Mouse (Mus musculus): ENCODE data around the gene Anxa5.

Anxa5 gene

GRCm38 (mm10) chr3:36488367-36488766 lies 12.7 kb upstream of the Anxa5 start:
- DNase-seq: no peak

- DNase-seq: no peak
Observed at GRCm38 (mm10) chr3:36486881-36487280, 11.2 kb upstream of the Anxa5 start.

DNA sequence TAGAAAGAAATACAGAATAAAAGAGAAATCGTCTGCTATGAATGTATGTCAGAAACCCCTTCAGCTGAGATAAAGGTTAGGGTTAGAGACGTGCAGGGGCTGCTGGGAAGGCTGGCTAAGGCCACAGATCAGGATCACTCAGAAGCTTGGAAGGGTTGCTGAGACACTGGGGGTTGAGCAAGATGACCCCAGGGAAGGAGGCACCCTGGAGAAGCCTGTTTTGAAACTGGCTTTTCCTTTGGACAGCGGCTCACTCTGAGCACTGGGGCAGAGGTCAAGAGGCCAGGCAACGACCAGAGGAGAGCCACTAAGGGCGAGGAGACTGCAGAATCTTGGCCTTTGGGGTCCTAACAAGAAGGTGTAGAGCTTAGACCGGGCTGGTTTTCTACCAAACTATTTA lies 10.5 kb upstream of the Anxa5 start:
- DNase-seq: no peak

DNA sequence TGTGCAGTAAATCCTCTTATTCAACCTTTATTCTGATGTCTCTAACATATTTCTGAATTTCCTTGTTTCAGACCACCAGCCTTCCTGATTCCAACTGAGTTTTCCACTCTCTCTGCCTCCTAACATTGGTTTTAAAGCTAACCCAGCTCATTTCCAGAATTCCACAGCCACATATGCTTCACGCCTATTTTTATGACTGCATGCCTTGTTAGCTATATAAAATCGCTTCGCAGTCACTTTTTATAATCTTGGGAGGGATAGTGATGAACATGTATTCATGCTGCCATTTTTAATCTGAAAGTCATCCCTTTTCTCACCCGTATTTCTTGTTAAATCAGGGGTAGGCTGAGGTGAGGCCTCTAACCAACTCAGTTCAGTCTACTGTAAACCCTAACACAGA lies 8.6 kb upstream of the Anxa5 start:
- no peak for DNase-seq

GRCm38 (mm10) chr3:36482940-36483339 lies 7.2 kb upstream of the Anxa5 start:
- DNase-seq: no peak

DNA sequence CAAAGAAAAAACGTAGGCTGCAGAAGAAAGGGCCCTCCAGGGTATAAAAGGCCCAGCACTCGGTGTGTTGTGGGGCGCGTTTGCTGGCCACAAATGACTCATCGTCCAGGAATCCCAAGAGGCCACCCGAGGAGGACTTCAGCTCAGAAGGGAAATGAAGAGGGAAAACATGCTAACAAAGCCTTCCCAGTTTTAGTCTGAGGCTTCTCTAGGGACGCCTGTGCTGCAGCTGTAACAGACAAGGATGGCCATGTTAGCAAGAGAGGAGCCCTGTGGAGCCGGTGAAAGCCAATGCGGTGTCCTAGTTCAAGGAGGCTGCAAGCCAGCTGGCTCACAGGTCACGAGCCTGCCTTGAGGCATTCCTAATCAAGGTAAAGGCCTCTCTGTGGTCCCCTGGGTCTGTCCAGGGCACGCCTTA lies 6.1 kb upstream of the Anxa5 start:
- peak; percentile 10 for DNase-seq

- DNase-seq: no peak
Observed at GRCm38 (mm10) chr3:36480486-36480885, 4.8 kb upstream of the Anxa5 start.

- no peak for DNase-seq
Observed at GRCm38 (mm10) chr3:36478776-36479175, 3.1 kb upstream of the Anxa5 start.

DNA sequence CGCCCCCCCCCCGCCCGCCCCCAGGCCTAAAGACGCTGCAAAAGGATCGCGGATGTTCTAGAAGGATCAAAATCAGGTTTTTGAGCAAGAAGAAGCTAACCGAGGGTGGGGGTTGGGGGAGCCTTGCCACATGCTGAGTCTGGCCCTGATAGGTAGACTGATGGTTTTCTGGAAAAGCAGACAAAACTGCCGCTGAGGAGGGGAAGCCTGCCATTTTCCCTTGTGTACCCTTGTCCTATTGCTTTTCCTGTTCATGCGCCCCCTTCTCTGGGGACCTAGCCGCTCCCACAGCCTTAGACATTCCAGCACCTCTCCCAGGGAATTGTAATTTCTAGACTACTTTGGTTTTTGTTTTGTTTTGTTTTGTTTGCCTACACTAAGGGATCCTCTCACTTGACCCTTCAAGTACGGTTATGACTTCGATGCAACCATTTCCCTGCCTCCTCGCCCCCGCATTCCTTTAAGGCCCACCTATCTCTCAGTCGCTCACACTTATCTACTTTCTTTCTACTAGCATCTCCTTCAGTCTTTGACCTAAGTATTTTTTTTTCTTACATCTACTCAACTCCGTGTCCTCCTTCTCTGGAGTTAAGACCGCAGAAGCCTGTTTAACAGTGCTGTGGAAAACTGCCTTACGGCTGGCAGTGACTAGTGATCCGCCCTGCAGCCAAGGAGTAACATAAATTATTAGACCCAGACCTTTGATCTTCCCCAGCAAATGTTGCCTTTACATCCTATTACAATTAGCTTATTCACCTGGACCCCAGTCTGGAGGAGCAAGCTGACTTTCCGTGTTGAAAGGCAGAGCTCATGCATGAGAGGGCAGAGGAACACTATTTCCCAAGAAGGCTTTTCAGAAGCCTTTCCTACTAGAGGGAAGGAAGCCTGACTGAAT lies 814 bp upstream of the Anxa5 start:
- peak; percentile 11 for DNase-seq

DNA sequence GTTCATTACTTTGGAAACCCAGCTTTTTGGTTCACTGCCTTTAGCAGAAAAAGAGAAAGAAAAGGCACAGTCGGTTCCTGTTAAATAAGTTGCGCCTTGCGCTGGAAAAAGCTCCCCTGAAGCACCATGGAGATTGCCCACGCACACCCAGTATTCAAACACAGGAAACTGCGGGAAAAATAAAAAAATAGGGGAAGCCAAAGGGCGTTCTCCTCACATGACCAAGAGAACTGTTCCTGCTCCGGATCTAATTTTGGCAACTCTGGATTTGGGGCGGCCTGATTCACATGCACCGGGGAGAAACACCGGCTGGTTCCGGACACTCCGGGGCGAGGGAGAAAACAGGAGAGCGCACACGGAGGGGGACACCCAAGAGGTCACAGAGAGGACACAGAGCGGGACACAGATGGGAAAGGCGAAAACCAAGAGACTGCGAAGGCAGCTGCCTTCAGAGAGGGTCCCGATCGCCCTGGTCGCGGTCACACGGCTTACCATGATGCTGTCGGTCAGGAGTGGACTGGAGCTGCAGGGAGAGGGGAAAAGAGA lies 683 bp downstream of the Anxa5 start:
- no peak for DNase-seq

- no peak for DNase-seq
Observed at GRCm38 (mm10) chr3:36474421-36474820, 1.3 kb downstream of the Anxa5 start.

DNA sequence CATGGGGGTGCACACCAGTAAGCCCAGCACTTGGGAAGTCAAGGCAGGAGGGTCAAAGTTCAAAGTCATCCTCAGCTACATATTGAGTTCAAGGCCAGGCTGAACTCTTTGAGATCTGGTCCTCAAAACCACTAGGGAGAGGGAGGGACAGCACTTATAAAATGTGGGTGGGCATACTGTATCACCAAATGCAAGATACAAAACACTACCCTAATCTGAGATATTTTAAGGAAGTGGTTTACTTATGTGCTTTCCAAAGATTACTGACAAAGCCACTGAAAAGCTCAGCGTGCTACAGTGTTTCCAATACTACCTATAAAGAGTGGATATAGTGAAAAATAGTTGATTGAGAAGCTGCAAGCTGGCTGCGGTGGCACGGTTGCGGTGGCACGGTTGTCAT lies 2.5 kb downstream of the Anxa5 start:
- DNase-seq: no peak

- no peak for DNase-seq
Observed at GRCm38 (mm10) chr3:36471856-36472255, 3.8 kb downstream of the Anxa5 start.

DNA sequence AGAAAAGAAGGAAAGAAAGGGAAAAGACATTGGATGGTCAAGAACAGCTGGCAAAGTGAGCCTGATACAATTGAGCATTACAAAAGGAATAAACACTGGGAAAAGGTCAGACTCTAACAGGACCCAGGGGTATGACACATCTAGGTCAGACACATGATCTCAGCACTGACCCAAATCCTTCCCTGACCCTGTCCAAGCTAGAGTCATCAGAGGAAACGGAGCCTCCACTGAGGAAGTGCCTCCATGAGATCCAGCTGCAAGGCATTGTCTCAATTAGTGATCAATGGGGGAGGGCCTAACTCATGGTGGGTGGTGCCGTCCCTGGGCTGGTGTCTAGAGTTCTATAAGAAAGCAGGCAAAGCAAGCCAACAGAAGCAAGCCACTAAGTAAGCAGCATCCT lies 6.8 kb downstream of the Anxa5 start:
- no peak for DNase-seq

GRCm38 (mm10) chr3:36467632-36468031 lies 8.1 kb downstream of the Anxa5 start:
- DNase-seq: no peak

GRCm38 (mm10) chr3:36465538-36465937 lies 10.2 kb downstream of the Anxa5 start:
- DNase-seq: no peak

- no peak for DNase-seq
Observed at GRCm38 (mm10) chr3:36462348-36462747, 13.3 kb downstream of the Anxa5 start.

GRCm38 (mm10) chr3:36461819-36462218 lies 13.9 kb downstream of the Anxa5 start:
- no peak for DNase-seq

DNA sequence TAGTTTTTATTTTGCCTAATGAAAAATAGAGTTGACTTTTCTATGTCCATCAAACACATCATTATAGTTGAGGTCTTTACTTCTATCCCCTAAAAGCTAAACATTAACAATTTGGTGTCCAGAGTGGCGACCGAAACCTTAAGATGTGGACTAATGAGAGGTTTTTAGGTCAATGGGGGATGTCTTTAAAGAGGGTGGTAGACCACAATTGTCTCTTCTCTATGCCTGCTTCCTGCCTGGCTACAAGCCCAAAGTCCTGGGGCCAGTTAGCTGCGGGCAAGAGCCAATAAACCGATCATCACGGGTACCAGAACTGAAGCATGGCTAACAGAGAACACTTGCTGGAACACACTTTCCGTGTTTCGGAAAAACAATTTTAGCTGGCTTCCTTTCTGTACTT lies 15.0 kb downstream of the Anxa5 start:
- DNase-seq: no peak

DNA sequence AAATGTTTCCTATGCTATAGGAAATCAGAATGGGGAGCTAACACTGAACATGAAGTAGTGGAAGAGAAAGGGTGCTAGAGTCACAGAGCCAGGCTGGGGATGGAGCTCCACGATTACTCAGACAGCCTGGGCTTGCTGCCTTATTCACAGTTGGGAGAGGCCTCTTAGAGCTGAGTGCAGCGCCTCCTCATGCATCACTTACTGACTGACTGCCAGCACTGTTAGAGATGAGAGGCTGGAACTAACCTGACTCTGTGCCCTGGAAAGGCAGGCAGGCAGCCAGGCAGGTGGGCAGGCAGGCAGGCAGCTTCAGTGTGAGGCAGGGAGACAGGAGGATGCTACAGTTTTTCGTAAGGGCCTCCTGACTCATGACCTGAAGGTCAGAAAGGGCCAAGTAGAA lies 20.1 kb downstream of the Anxa5 start:
- DNase-seq: peak; percentile 8

GRCm38 (mm10) chr3:36455124-36455523 lies 20.6 kb downstream of the Anxa5 start:
- no peak for DNase-seq

- no peak for DNase-seq
Observed at GRCm38 (mm10) chr3:36452502-36452901, 23.2 kb downstream of the Anxa5 start.

DNA sequence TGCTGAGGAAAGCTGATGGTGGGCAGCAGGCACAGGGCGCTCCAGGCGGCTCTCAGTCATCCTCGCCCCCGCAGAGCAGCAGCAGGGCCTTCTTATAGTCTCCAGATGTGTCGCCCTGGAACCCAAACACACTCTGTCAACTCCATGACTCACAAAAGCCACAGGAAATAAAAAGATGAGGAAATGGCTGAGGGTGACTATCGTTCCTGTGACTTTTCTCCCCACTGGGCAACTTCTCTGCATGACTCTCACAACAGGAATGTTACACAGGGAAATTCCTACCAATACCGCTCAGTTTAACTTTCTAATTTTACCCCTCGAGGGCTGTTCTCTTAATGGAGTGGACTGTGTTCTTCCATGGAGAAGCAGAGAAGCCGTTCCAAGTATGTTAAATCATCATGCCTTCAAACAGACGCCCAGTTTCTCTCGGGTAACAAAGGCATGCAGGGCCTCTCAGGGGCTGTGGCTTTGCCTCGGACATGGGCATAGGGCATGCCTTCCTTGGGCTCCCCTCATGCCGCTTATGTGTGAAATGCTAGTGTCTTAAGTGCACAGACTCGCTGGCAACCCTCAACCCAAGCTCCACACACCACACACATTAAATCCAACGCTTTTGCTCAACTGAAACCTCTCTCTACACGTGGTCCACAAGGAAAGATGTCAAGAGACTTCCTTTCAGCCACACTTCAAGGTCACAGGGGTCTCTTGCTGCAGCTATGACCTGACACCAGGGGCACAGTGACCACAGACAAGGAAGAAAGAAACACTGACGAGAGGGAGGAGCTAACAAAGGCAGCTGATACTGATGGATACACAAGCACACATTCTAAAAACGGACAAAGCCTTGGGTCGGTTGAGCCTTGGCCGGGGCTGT lies 26.2 kb downstream of the Anxa5 start:
- DNase-seq: no peak

DNA sequence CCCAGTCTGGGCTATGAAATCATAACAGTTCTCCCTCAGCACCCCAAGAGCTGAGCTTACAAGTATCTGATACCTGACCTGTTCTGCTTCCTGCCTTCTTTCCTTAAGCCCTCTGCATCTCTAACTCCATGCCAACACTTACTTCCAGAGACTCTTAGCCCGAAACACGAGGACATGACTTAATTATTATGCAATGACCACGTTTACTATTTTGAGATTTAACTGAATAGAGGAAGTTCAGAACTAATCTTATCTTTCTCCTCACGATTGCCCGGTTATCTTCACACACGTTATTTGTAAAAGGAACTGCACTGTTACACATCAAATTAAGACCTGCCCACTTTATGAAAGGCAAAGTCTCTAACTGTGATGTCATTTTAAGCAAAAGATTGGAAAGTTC lies 28.8 kb downstream of the Anxa5 start:
- no peak for DNase-seq
